Mouse (Mus musculus): ENCODE measurements around the gene 4921517D22Rik. TPM values are rescaled to one million over a fixed set of nuclear protein-coding genes. Genes with fewer than 3 reads are reported as not detected.

The 4921517D22Rik gene
- polyA plus RNA-seq, 2 experiments: not detected

- ATAC-seq (ENCODE audit: insufficient read depth) (no peak), DNase-seq (ENCODE audit: low read depth in 3 of 3, low spot score in 3 of 3) (no peak)
- Histone ChIP-seq H3K27ac (peak overlapping the region; percentile 85; the same call in 1 of the 2 replicates), H3K4me2 (ENCODE audit: low read depth) (peak overlapping the region; percentile 69), H3K36me3 (replicated peaks; ENCODE audit: control insufficient read depth, insufficient read depth, low read depth) (peaks cover 2% of the 10 kb centered on the region; the same call in 1 of the 2 replicates), H3K4me1 (replicated peaks; ENCODE audit: control insufficient read depth in 2 of 2, insufficient read depth in 2 of 2, low read length in 1 of 2) (peaks cover 24 to 43% of the 10 kb centered on the region in 2 experiments), H3K27me3 (ENCODE audit: control insufficient read depth, insufficient read depth, low read length) (no peaks in the 10 kb centered on the region), H3K9ac (replicated peaks) (no peak overlapping the region), H3K4me3 (ENCODE audit: insufficient read depth in 1 of 2, low read depth in 2 of 2, low read length in 2 of 2) (peak overlapping the region in 1 of 2 experiments; percentile 93; a peak in 2 of 4 replicates), H3K9me3 (ENCODE audit: control insufficient read depth, low read length) (no peaks in the 10 kb centered on the region)
- WGBS (ENCODE audit: insufficient replicate concordance): 48% methylated on average over 12 of the region's 12 CpGs
- TF ChIP-seq CTCF (IDR thresholded peaks at IDR 0.05; ENCODE audit: low read depth) (no peak), EP300 (IDR thresholded peaks at IDR 0.05; ENCODE audit: low read depth) (no peak)
Observed at GRCm38 (mm10) chr13:59676316-59677229, 17.3 kb downstream of the 4921517D22Rik start.

GRCm38 (mm10) chr13:59675151-59676011, 18.5 kb downstream of the 4921517D22Rik start, which contains the start of gene Golm1:
Gene Golm1, minus strand, starts transcription at chr13:59675811.
- WGBS (ENCODE audit: insufficient replicate concordance): under 1% methylated on average over 55 of the region's 61 CpGs
- peak; percentile 47 to 61 (median 54) for DNase-seq (ENCODE audit: low read depth in 3 of 3, low spot score in 3 of 3)
- H3K9ac ChIP-seq (replicated peaks): peak within 1 kb of the TSS; percentile 88
- H3K9me3 ChIP-seq (ENCODE audit: control insufficient read depth, low read length): no peaks in the 10 kb centered on the region
- H3K27ac ChIP-seq: peak within 1 kb of the TSS; percentile 85
- H3K36me3 ChIP-seq (replicated peaks; ENCODE audit: control insufficient read depth, insufficient read depth, low read depth): peaks cover 2% of the 10 kb centered on the region; the same call in 1 of the 2 replicates
- H3K27me3 ChIP-seq (ENCODE audit: control insufficient read depth, insufficient read depth, low read length): no peaks in the 10 kb centered on the region
- H3K4me1 ChIP-seq (replicated peaks; ENCODE audit: control insufficient read depth in 2 of 2, insufficient read depth in 2 of 2, low read length in 1 of 2): peaks cover 25 to 44% of the 10 kb centered on the region in 2 experiments
- peak; percentile 87 for ATAC-seq (ENCODE audit: insufficient read depth)
- TF ChIP-seq EP300 (IDR thresholded peaks at IDR 0.05; ENCODE audit: low read depth): no peak; the same call in 1 of the 2 replicates
- TF ChIP-seq CTCF (IDR thresholded peaks at IDR 0.05; ENCODE audit: low read depth): no peak
- H3K4me3 ChIP-seq (ENCODE audit: insufficient read depth in 1 of 2, low read depth in 2 of 2, low read length in 2 of 2): peak within 1 kb of the TSS; percentile 81 to 93
- H3K4me2 ChIP-seq (ENCODE audit: low read depth): peak within 1 kb of the TSS; percentile 69

DNA sequence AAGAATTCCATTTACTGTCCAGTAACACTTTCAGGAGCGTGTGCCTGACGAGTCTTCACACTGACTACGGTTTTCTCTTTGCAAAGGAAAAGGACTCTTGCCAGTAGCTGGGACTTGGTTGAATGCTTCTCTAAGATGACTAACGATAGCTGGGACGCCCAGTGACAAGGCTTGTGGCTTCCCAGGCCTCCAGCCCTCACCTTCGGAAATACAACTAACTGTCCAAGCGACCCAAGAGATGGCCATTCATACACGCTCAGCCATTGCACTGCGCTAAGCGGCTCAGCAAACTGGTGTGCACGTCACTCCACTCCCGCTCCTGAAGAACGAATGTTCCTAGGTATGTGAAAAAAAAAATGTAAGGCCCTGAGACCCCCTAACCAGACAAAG, 19.2 kb downstream of the 4921517D22Rik start:
- ATAC-seq (ENCODE audit: insufficient read depth): no peak
- peak overlapping the region; percentile 85 for H3K27ac ChIP-seq
- under 1% methylated on average over 13 of the region's 13 CpGs for WGBS (ENCODE audit: insufficient replicate concordance)

GRCm38 (mm10) chr13:59674215-59674614, 19.7 kb downstream of the 4921517D22Rik start:
- Histone ChIP-seq H3K9me3 (ENCODE audit: control insufficient read depth, low read length) (no peaks in the 10 kb centered on the region), H3K27ac (no peak overlapping the region; the same call in 1 of the 2 replicates), H3K4me3 (ENCODE audit: insufficient read depth in 1 of 2, low read depth in 2 of 2, low read length in 2 of 2) (peak overlapping the region; percentile 81 to 93), H3K4me1 (replicated peaks; ENCODE audit: control insufficient read depth in 2 of 2, insufficient read depth in 2 of 2, low read length in 1 of 2) (peaks cover 23 to 41% of the 10 kb centered on the region in 2 experiments), H3K36me3 (replicated peaks; ENCODE audit: control insufficient read depth, insufficient read depth, low read depth) (peaks cover 2% of the 10 kb centered on the region; the same call in 1 of the 2 replicates), H3K9ac (replicated peaks) (peak overlapping the region; percentile 88), H3K27me3 (ENCODE audit: control insufficient read depth, insufficient read depth, low read length) (no peaks in the 10 kb centered on the region), H3K4me2 (ENCODE audit: low read depth) (peak overlapping the region; percentile 69)
- WGBS (ENCODE audit: insufficient replicate concordance): 9% methylated on average over 3 of the region's 3 CpGs
- no peak for DNase-seq (ENCODE audit: low read depth in 3 of 3, low spot score in 3 of 3)
- TF ChIP-seq EP300 (IDR thresholded peaks at IDR 0.05; ENCODE audit: low read depth): no peak
- no peak for TF ChIP-seq CTCF (IDR thresholded peaks at IDR 0.05; ENCODE audit: low read depth)
- no peak for ATAC-seq (ENCODE audit: insufficient read depth)

More for the DNA sequence above, 19.2 kb downstream of the 4921517D22Rik start:
- TF ChIP-seq CTCF (IDR thresholded peaks at IDR 0.05; ENCODE audit: low read depth) (no peak), EP300 (IDR thresholded peaks at IDR 0.05; ENCODE audit: low read depth) (no peak; the same call in 1 of the 2 replicates)
- Histone ChIP-seq H3K4me3 (ENCODE audit: insufficient read depth in 1 of 2, low read depth in 2 of 2, low read length in 2 of 2) (peak overlapping the region; percentile 81 to 93), H3K4me2 (ENCODE audit: low read depth) (peak overlapping the region; percentile 69), H3K36me3 (replicated peaks; ENCODE audit: control insufficient read depth, insufficient read depth, low read depth) (peaks cover 2% of the 10 kb centered on the region; the same call in 1 of the 2 replicates), H3K4me1 (replicated peaks; ENCODE audit: control insufficient read depth in 2 of 2, insufficient read depth in 2 of 2, low read length in 1 of 2) (peaks cover 21 to 41% of the 10 kb centered on the region in 2 experiments), H3K27me3 (ENCODE audit: control insufficient read depth, insufficient read depth, low read length) (no peaks in the 10 kb centered on the region), H3K9ac (replicated peaks) (peak overlapping the region; percentile 88), H3K9me3 (ENCODE audit: control insufficient read depth, low read length) (no peaks in the 10 kb centered on the region)
- no peak for DNase-seq (ENCODE audit: low read depth in 3 of 3, low spot score in 3 of 3)

Data from liver, embryonic 14.5 days (tissue).